Mouse (Mus musculus) thymus, adult 2 months (tissue): ENCODE results near the gene Ntn3. TPM values are rescaled to one million over a fixed set of nuclear protein-coding genes. Genes with fewer than 3 reads are reported as not detected.

Source experiments
- DNase-seq: peaks from one replicate; pipeline ENCODE4 v3.0.0; 2021
- H3K27ac ChIP-seq: fragments of 200-500 bp; 2 replicates; pipeline ENCODE4 v1.5.1; 2012; ENCODE audit warnings: low read length, control low read depth; ENCODE audit not compliant: control insufficient read depth, insufficient read depth
- H3K27me3 ChIP-seq: fragments of 200-500 bp; 2 replicates; pipeline ENCODE4 v1.6.1; 2012; ENCODE audit warnings: mild to moderate bottlenecking, low read length, moderate library complexity, mixed read lengths; ENCODE audit not compliant: control insufficient read depth, insufficient read depth
- H3K36me3 ChIP-seq: fragments of 200-500 bp; 2 replicates; pipeline ENCODE4 v1.6.1; 2012; ENCODE audit warnings: mild to moderate bottlenecking, low read length, moderate library complexity; ENCODE audit not compliant: control insufficient read depth, insufficient read depth
- H3K4me1 ChIP-seq: fragments of 200-500 bp; replicated peaks from 2 replicates; pipeline ENCODE4 v1.6.1; 2012; ENCODE audit warnings: low read length; ENCODE audit not compliant: control insufficient read depth, insufficient read depth
- H3K4me3 ChIP-seq: fragments of 200-500 bp; 2 replicates; pipeline ENCODE4 v1.5.1; 2012; ENCODE audit warnings: mild to moderate bottlenecking, low read length, control low read depth, moderate library complexity; ENCODE audit not compliant: control insufficient read depth, insufficient read depth
- CTCF ChIP-seq: fragments of 200-500 bp; IDR thresholded peaks from 2 replicates; pipeline ENCODE4 v1.5.1; 2012; ENCODE audit warnings: mild to moderate bottlenecking, control low read depth, low read length, moderate library complexity, borderline replicate concordance; ENCODE audit not compliant: control insufficient read depth, poor library complexity, insufficient read depth; ENCODE audit errors: extremely low read depth
- POLR2A ChIP-seq: fragments of 200-500 bp; IDR thresholded peaks from 2 replicates; pipeline ENCODE4 v1.6.1; 2012; ENCODE audit warnings: mild to moderate bottlenecking, low read length, control low read depth, moderate library complexity; ENCODE audit not compliant: control insufficient read depth, poor library complexity, insufficient read depth; ENCODE audit errors: extremely low read depth
- WGBS: fragments of 180-500 bp; shearing (Covaris S2); methylation state at CpG from one replicate; pipeline ENCODE4 v1.1.7; 2018; 5-methylcytosine and 5-hydroxymethylcytosine counted together
- polyA plus RNA-seq: library from polyadenylated mRNA; depleted of rRNA; stranded (reverse); fragments of >200 nt; gene quantifications from 2 replicates; pipeline ENCODE4 v1.2.3, GENCODE M21; 2012

The Ntn3 gene
- polyA plus RNA-seq, 1 experiment, result 0.71 TPM

- Histone ChIP-seq H3K27me3 (no peaks in the 10 kb centered on the region), H3K4me3 (peak within 1 kb of the TSS; percentile 74), H3K4me1 (peaks cover 18% of the 10 kb centered on the region), H3K27ac (peak within 1 kb of the TSS; percentile 44), H3K36me3 (peaks cover 6% of the 10 kb centered on the region; the same call in 1 of the 2 replicates)
- TF ChIP-seq POLR2A (no peak), CTCF (no peak)
- DNase-seq, result peak; percentile 92
- under 1% methylated on average over 47 of the region's 47 CpGs for WGBS
Observed at GRCm38 (mm10) chr17:24163176-24163962, 46.0 kb downstream of the Ntn3 start, which contains the start of gene Amdhd2. Gene Amdhd2, minus strand, starts transcription at chr17:24163766.

DNA sequence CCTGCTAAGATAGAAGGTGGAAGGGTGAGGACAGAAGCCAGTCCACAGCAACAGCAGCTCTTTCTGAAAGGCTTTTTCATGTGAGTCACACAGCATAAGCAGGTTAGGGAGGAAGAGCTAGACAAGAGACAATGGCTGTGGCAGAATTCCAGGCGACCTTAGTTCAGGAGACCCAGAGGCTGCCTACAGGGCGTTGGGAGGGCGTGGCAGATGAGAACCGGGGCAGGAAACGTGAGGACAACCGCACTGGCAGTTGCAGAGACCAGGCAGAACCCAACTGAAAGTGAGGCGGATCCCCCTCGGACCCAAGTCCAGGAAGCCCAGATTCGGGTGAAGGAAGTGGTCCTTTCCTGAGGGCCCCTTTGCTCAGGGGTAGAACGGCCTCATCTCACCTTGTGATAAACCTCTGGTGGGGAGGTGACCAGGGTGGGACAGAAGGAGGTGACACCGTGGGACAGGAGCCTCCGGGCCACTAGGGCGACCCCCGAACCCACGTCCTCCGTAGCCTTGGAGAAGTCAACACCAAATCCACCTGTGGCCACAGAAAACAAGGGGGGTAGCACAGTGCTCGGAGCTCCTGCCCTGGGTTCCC lies 46.7 kb downstream of the Ntn3 start:
- H3K36me3 ChIP-seq, result peaks cover 6% of the 10 kb centered on the region; the same call in 1 of the 2 replicates
- no peak for DNase-seq
- WGBS, result 3% methylated on average over 17 of the region's 17 CpGs

DNA sequence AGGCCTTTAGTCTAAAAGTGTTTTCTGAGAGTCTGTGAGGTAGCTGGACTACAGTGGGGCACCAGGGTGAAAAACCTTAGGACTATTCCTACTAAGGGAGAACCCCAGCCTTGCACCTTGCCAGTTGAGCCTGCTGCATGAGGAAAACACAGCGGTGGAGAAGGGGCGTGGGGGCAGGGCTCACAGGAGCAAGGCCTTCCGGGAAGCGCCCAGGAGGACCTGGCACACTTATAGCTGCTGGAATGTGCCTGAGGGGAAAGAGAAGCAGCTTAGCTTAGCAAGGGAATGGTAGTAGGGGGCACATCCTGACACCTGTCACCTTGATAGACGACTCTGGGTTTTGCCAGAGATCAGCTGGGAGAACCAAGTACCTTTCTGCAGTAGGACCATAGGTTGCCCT lies 47.9 kb downstream of the Ntn3 start:
- H3K4me3 ChIP-seq, result no peak overlapping the region
- peaks cover 10% of the 10 kb centered on the region for H3K4me1 ChIP-seq
- no peak overlapping the region for H3K27ac ChIP-seq

More for the DNA sequence above, 46.7 kb downstream of the Ntn3 start:
- H3K27me3 ChIP-seq, result no peaks in the 10 kb centered on the region
- no peak overlapping the region for H3K27ac ChIP-seq
- peaks cover 11% of the 10 kb centered on the region for H3K4me1 ChIP-seq
- peak overlapping the region; percentile 74 for H3K4me3 ChIP-seq
- TF ChIP-seq POLR2A, result no peak
- TF ChIP-seq CTCF, result no peak

GRCm38 (mm10) chr17:24157526-24157925 lies 51.8 kb downstream of the Ntn3 start:
- peaks cover 1% of the 10 kb centered on the region for H3K4me1 ChIP-seq
- TF ChIP-seq CTCF (no peak), POLR2A (no peak)
- no peaks in the 10 kb centered on the region for H3K36me3 ChIP-seq
- H3K4me3 ChIP-seq, result no peak overlapping the region
- H3K27ac ChIP-seq, result no peak overlapping the region
- no peak for DNase-seq
- 95% methylated on average over 4 of the region's 4 CpGs for WGBS
- no peaks in the 10 kb centered on the region for H3K27me3 ChIP-seq

More for the DNA sequence above, 47.9 kb downstream of the Ntn3 start:
- no peaks in the 10 kb centered on the region for H3K27me3 ChIP-seq
- no peak for DNase-seq
- 94% methylated on average over 5 of the region's 5 CpGs for WGBS
- H3K36me3 ChIP-seq, result no peaks in the 10 kb centered on the region; the same call in 1 of the 2 replicates
- TF ChIP-seq CTCF (no peak), POLR2A (no peak)

- Histone ChIP-seq H3K4me1 (peaks cover 3% of the 10 kb centered on the region), H3K4me3 (no peak overlapping the region), H3K27me3 (no peaks in the 10 kb centered on the region), H3K36me3 (no peaks in the 10 kb centered on the region), H3K27ac (no peak overlapping the region)
- TF ChIP-seq POLR2A, result no peak
- no peak for TF ChIP-seq CTCF
- DNase-seq, result no peak
- WGBS, result 97% methylated on average over 6 of the region's 6 CpGs
Observed at GRCm38 (mm10) chr17:24157121-24157520, 52.2 kb downstream of the Ntn3 start.

GRCm38 (mm10) chr17:24156394-24156793 lies 52.9 kb downstream of the Ntn3 start:
- Histone ChIP-seq H3K27me3 (no peaks in the 10 kb centered on the region), H3K4me1 (peaks cover 8% of the 10 kb centered on the region), H3K27ac (no peak overlapping the region), H3K4me3 (no peak overlapping the region), H3K36me3 (no peaks in the 10 kb centered on the region)
- no peak for DNase-seq
- 92% methylated on average over 3 of the region's 3 CpGs for WGBS
- no peak for TF ChIP-seq CTCF
- TF ChIP-seq POLR2A, result no peak

DNA sequence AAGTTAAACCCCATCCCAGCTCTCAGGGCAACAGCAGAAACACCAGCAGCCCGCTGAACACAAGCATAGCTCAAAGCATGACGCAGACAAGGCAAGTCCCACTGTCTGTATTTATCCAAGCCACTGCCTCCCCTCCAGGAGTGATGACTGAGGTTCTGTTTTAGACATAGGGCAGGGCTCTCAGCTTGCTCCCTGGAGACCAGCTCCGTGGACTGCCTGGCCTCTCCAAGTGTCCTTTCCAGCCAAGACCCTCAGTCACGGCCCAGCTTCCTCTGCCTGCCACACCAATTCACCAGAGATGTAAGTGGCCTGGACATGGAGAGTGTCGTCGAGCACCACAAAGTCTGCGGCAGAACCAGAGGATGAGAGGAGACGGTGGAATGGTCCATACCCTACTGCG lies 53.6 kb downstream of the Ntn3 start:
- H3K4me1 ChIP-seq, result peaks cover 8% of the 10 kb centered on the region
- 97% methylated on average over 9 of the region's 9 CpGs for WGBS
- TF ChIP-seq CTCF (no peak), POLR2A (no peak)
- no peaks in the 10 kb centered on the region for H3K27me3 ChIP-seq
- no peak for DNase-seq
- H3K36me3 ChIP-seq, result no peaks in the 10 kb centered on the region
- H3K4me3 ChIP-seq, result no peak overlapping the region
- no peak overlapping the region for H3K27ac ChIP-seq
